Mouse (Mus musculus): Measurements from ENCODE around the gene Ankef1. TPM values are rescaled to one million over a fixed set of nuclear protein-coding genes. Genes with fewer than 3 reads are reported as not detected.

Ankef1 gene
- total and polyA plus RNA-seq, 3 experiments, result not detected

DNA sequence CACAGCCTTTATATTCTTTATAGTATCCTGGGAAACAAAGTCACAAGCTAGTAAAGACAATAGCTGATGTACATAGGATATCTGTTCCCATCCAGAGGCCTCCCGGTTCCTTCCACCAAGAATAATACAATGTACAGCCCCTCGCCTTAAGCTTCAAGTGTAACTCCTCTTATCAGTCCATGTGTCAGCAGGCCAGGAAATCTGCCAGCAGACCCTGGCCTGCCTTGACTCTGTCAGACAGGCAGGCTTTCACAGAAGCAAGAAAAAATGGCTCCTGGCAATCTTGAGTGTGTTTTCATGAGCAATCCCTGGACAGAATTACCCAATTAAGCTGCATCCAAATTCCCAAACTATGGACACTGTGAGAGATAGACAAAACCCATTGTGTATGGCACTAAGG is 69.1 kb downstream of the Ankef1 start:
- Histone ChIP-seq H3K9ac (ENCODE audit: insufficient read depth, low read depth) (no peak overlapping the region), H3K9me3 (replicated peaks; ENCODE audit: low read length) (no peaks in the 10 kb centered on the region), H3K4me2 (ENCODE audit: insufficient read depth, low read depth, poor library complexity, severe bottlenecking) (no peak overlapping the region), H3K4me1 (ENCODE audit: control insufficient read depth in 1 of 2, insufficient read depth in 2 of 2) (no peaks in the 10 kb centered on the region), H3K79me2 (replicated peaks; ENCODE audit: control insufficient read depth, extremely low read depth, insufficient read depth, poor library complexity, severe bottlenecking) (no peaks in the 10 kb centered on the region), H3K4me3 (replicated peaks in 1 of 3; ENCODE audit: low read depth in 2 of 3, low read length in 2 of 3, poor library complexity in 1 of 3) (no peak overlapping the region), H3K27ac (ENCODE audit: insufficient read depth, low read depth) (no peak overlapping the region), H3K36me3 (replicated peaks in 1 of 2; ENCODE audit: control insufficient read depth in 1 of 2, insufficient read depth in 1 of 2, low read length in 1 of 2) (no peaks in the 10 kb centered on the region), H3K27me3 (replicated peaks) (no peaks in the 10 kb centered on the region)
- dilution Hi-C loops (cut with MboI; ENCODE audit: extremely low pct_ligation_motif_present, extremely low pct_unique_long_range_greater_than_20kb, low sequenced_read_pairs) (no loop called here), in situ Hi-C loops (cut with MboI; ENCODE audit: low pct_ligation_motif_present, low pct_unique_long_range_greater_than_20kb, low sequenced_read_pairs) (no loop called here)
- no peak for DNase-seq (ENCODE audit: extremely low read depth)
- TF ChIP-seq CTCF (conservative IDR thresholded peaks at IDR 0.05 in 1 of 2, IDR thresholded peaks at IDR 0.05 in 1 of 2; ENCODE audit: low read depth in 2 of 2, low read length in 2 of 2) (no peak), ETS1 (conservative IDR thresholded peaks at IDR 0.05; ENCODE audit: low read depth, low read length) (no peak), MXI1 (IDR thresholded peaks at IDR 0.05; ENCODE audit: low read depth, low read length) (no peak), USF1 (IDR thresholded peaks at IDR 0.05; ENCODE audit: low read depth, low read length) (no peak), EP300 (IDR thresholded peaks at IDR 0.05; ENCODE audit: low read length) (no peak), E2F4 (IDR thresholded peaks at IDR 0.05; ENCODE audit: insufficient replicate concordance, low read depth, low read length) (no peak), POLR2A (IDR thresholded peaks at IDR 0.05; ENCODE audit: low read depth, low read length) (no peak), NELFE (IDR thresholded peaks at IDR 0.05; ENCODE audit: low read depth, low read length) (no peak), PAX5 (IDR thresholded peaks at IDR 0.05; ENCODE audit: low read length) (no peak), JUN (IDR thresholded peaks at IDR 0.05; ENCODE audit: insufficient read depth, low read depth, low read length) (no peak), GABPA (IDR thresholded peaks at IDR 0.05; ENCODE audit: insufficient replicate concordance, low read depth, low read length) (no peak), TCF12 (IDR thresholded peaks at IDR 0.05; ENCODE audit: low read depth, low read length) (no peak), CHD2 (IDR thresholded peaks at IDR 0.05; ENCODE audit: low read length) (no peak), ZMIZ1 (IDR thresholded peaks at IDR 0.05; ENCODE audit: low read depth, low read length) (no peak), MAZ (IDR thresholded peaks at IDR 0.05; ENCODE audit: low read depth, low read length) (no peak)

DNA sequence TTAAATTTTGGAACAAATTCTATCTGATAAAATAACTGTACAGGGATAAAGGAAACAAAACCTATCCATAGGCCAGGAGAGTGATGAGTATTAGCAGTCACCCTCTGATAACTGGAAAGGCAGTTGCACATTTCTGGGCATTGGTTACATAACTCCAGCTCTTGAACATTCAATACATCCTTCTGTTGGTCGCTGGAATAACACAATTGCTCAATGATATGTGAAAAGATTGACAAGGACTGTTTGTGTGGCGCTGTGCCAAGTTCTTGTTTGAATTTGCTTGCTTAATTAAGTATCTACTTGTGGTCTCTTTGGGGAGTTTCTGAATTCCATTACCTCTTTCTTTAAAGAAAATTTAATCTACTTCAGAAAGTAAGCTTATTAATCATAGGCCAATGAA is 81.1 kb downstream of the Ankef1 start:
- no peaks in the 10 kb centered on the region for H3K79me2 ChIP-seq (replicated peaks; ENCODE audit: control insufficient read depth, extremely low read depth, insufficient read depth, poor library complexity, severe bottlenecking)
- H3K27ac ChIP-seq (ENCODE audit: insufficient read depth, low read depth), result no peak overlapping the region
- DNase-seq (ENCODE audit: extremely low read depth), result no peak
- no peak overlapping the region for H3K4me2 ChIP-seq (ENCODE audit: insufficient read depth, low read depth, poor library complexity, severe bottlenecking)
- H3K27me3 ChIP-seq (replicated peaks), result no peaks in the 10 kb centered on the region
- TF ChIP-seq E2F4 (IDR thresholded peaks at IDR 0.05; ENCODE audit: insufficient replicate concordance, low read depth, low read length) (no peak), SMC3 (IDR thresholded peaks at IDR 0.05; ENCODE audit: low read depth, low read length) (no peak), ELF1 (IDR thresholded peaks at IDR 0.05; ENCODE audit: low read depth, low read length) (no peak), NELFE (IDR thresholded peaks at IDR 0.05; ENCODE audit: low read depth, low read length) (no peak), GABPA (IDR thresholded peaks at IDR 0.05; ENCODE audit: insufficient replicate concordance, low read depth, low read length) (no peak), MYC (IDR thresholded peaks at IDR 0.05; ENCODE audit: low read depth, low read length) (no peak), MAFK (IDR thresholded peaks at IDR 0.05; ENCODE audit: insufficient replicate concordance, low read length) (no peak), IRF4 (IDR thresholded peaks at IDR 0.05; ENCODE audit: low read depth, low read length) (no peak), ETS1 (conservative IDR thresholded peaks at IDR 0.05; ENCODE audit: low read depth, low read length) (no peak), ZNF384 (IDR thresholded peaks at IDR 0.05; ENCODE audit: low read depth, low read length) (no peak), TBP (conservative IDR thresholded peaks at IDR 0.05; ENCODE audit: low read depth, low read length) (no peak), MAX (IDR thresholded peaks at IDR 0.05; ENCODE audit: low read length) (no peak), MXI1 (IDR thresholded peaks at IDR 0.05; ENCODE audit: low read depth, low read length) (no peak), BHLHE40 (IDR thresholded peaks at IDR 0.05; ENCODE audit: low read depth, low read length) (no peak), KAT2A (IDR thresholded peaks at IDR 0.05; ENCODE audit: insufficient replicate concordance, low read length) (no peak), POLR2A (IDR thresholded peaks at IDR 0.05; ENCODE audit: low read depth, low read length) (no peak), MAZ (IDR thresholded peaks at IDR 0.05; ENCODE audit: low read depth, low read length) (no peak)
- dilution Hi-C loops (cut with MboI; ENCODE audit: extremely low pct_ligation_motif_present, extremely low pct_unique_long_range_greater_than_20kb, low sequenced_read_pairs) (no loop called here), in situ Hi-C loops (cut with MboI; ENCODE audit: low pct_ligation_motif_present, low pct_unique_long_range_greater_than_20kb, low sequenced_read_pairs) (no loop called here)
- no peaks in the 10 kb centered on the region for H3K36me3 ChIP-seq (replicated peaks in 1 of 2; ENCODE audit: control insufficient read depth in 1 of 2, insufficient read depth in 1 of 2, low read length in 1 of 2)
- H3K4me3 ChIP-seq (replicated peaks in 1 of 3; ENCODE audit: low read depth in 2 of 3, low read length in 2 of 3, poor library complexity in 1 of 3), result no peak overlapping the region
- no peaks in the 10 kb centered on the region for H3K4me1 ChIP-seq (ENCODE audit: control insufficient read depth in 1 of 2, insufficient read depth in 2 of 2)
- H3K9me3 ChIP-seq (replicated peaks; ENCODE audit: low read length), result peaks cover 8% of the 10 kb centered on the region
- no peak overlapping the region for H3K9ac ChIP-seq (ENCODE audit: insufficient read depth, low read depth)
